Mouse (Mus musculus): ENCODE measurements around the gene Tuft1.
"Not testable (repeated sequence)": the region's sequence is repeated elsewhere in the genome, so short reads cannot be mapped to it uniquely, and the experiment has no call there.

DNA sequence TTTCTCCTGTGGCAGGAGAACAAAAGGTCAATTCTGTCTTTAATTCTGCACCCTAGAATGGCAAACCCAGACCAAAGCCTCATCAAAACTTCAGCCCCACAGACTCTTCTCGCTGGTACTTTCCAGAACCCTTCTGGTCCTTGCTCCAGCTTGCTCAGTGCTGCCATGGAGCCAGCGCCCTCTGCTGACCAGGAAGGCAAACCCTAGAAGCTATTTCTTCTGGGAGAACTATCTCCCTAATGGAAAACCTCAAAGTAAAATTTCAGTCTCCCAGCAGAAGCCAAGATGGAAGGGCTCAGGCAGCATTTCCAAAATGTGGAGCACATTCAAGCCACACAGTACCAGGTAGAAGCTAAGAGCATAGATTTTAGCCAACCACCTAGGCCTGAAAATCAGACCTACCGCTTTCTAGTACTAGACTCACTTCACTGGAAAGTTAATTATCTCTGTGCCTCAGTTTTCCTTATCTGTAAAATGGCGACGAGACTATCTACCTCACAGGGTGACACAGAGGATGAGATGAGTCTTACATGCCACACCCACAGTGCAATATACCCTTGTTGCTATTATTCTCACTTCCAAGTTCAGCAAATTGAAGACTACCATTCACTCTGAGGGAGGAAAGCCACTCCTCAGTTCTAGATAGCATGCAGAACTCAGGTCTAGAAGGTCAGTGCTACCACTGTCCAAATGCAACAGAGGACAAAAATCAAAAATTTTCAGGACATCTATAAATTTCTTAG is 6.6 kb upstream of the Tuft1 start:
- TF ChIP-seq CTCF, POLR2A (IDR thresholded peaks at IDR 0.05; ENCODE audit: insufficient read depth, low read depth, low read length): not testable (repeated sequence)

All from olfactory bulb, adult 2 months (tissue).